Mouse (Mus musculus): Measurements from ENCODE around the gene Med19. TPM values are rescaled to one million over a fixed set of nuclear protein-coding genes. Genes with fewer than 3 reads are reported as not detected.
A peak's percentile ranks its signal among the peaks of the same experiment; 100 is the strongest.

The Med19 gene
- 51.7 and 54.7 TPM in 2 replicates for polyA plus RNA-seq (2015; fragmentation: Nextera tagmentation; extraction: Ambion mirVana)

GRCm38 (mm10) chr2:84677968-84678880 is at the start of gene Med19, which contains the start of gene Gm28635:
TSS of gene Med19 (plus strand) at chr2:84678402.
TSS of gene Gm28635 (minus strand) at chr2:84678041.
- Histone ChIP-seq H3K36me3 (peaks cover 29% of the 10 kb centered on the region), H3K27me3 (no peaks in the 10 kb centered on the region), H3K4me1 (peaks cover 25% of the 10 kb centered on the region), H3K9ac (replicated peaks) (peak within 1 kb of the TSS; percentile 76), H3K4me2 (replicated peaks) (peak within 1 kb of the TSS; percentile 64), H3K27ac (replicated peaks) (peak within 1 kb of the TSS; percentile 76), H3K9me3 (no peaks in the 10 kb centered on the region), H3K4me3 (peak within 1 kb of the TSS; percentile 82)
- under 1% methylated on average over 44 of the region's 44 CpGs for WGBS
- ATAC-seq (replicated peaks), result peak; percentile 100

GRCm38 (mm10) chr2:84632001-84632400 is 46.2 kb upstream of the Med19 start:
- no peak overlapping the region for H3K4me3 ChIP-seq
- peaks cover 31% of the 10 kb centered on the region for H3K4me1 ChIP-seq

GRCm38 (mm10) chr2:84632999-84633398 is 45.2 kb upstream of the Med19 start:
- WGBS, result 20% methylated on average over 3 of the region's 3 CpGs
- Histone ChIP-seq H3K4me3 (no peak overlapping the region), H3K9me3 (no peaks in the 10 kb centered on the region), H3K36me3 (no peaks in the 10 kb centered on the region), H3K9ac (replicated peaks) (no peak overlapping the region), H3K27me3 (no peaks in the 10 kb centered on the region), H3K4me2 (replicated peaks) (no peak overlapping the region), H3K4me1 (peaks cover 40% of the 10 kb centered on the region), H3K27ac (replicated peaks) (no peak overlapping the region)
- ATAC-seq (replicated peaks), result no peak

More at GRCm38 (mm10) chr2:84632001-84632400, 46.2 kb upstream of the Med19 start:
- H3K27ac ChIP-seq (replicated peaks), result no peak overlapping the region
- no peaks in the 10 kb centered on the region for H3K27me3 ChIP-seq
- no peak overlapping the region for H3K9ac ChIP-seq (replicated peaks)
- H3K4me2 ChIP-seq (replicated peaks), result no peak overlapping the region
- no peak for ATAC-seq (replicated peaks)
- 96% methylated on average over 1 of the region's 1 CpGs for WGBS
- no peaks in the 10 kb centered on the region for H3K9me3 ChIP-seq
- peaks cover 3% of the 10 kb centered on the region; the same call in 1 of the 2 replicates for H3K36me3 ChIP-seq

- no peak overlapping the region for H3K9ac ChIP-seq (replicated peaks)
- peaks cover 50% of the 10 kb centered on the region for H3K4me1 ChIP-seq
- no peak overlapping the region for H3K4me2 ChIP-seq (replicated peaks)
- WGBS, result 80% methylated on average over 4 of the region's 4 CpGs
- no peaks in the 10 kb centered on the region for H3K9me3 ChIP-seq
- no peak overlapping the region for H3K27ac ChIP-seq (replicated peaks)
- no peak overlapping the region for H3K4me3 ChIP-seq
- H3K27me3 ChIP-seq, result no peaks in the 10 kb centered on the region
- no peak for ATAC-seq (replicated peaks)
- H3K36me3 ChIP-seq, result no peaks in the 10 kb centered on the region
These were observed 44.2 kb upstream of the Med19 start for GRCm38 (mm10) chr2:84634006-84634405.

- peak; percentile 33 for ATAC-seq (replicated peaks)
- no peak overlapping the region for H3K4me2 ChIP-seq (replicated peaks)
- H3K27ac ChIP-seq (replicated peaks), result peak overlapping the region; percentile 85
- no peak overlapping the region; the same call in 1 of the 2 replicates for H3K9ac ChIP-seq (replicated peaks)
- WGBS, result 29% methylated on average over 4 of the region's 4 CpGs
- no peak overlapping the region for H3K4me3 ChIP-seq
- H3K36me3 ChIP-seq, result no peaks in the 10 kb centered on the region
- peaks cover 50% of the 10 kb centered on the region for H3K4me1 ChIP-seq
- no peaks in the 10 kb centered on the region for H3K27me3 ChIP-seq
- H3K9me3 ChIP-seq, result no peaks in the 10 kb centered on the region
These were observed 43.2 kb upstream of the Med19 start for GRCm38 (mm10) chr2:84634934-84635482.

GRCm38 (mm10) chr2:84635611-84636010 is 42.6 kb upstream of the Med19 start:
- Histone ChIP-seq H3K9me3 (no peaks in the 10 kb centered on the region), H3K27me3 (no peaks in the 10 kb centered on the region), H3K9ac (replicated peaks) (no peak overlapping the region; the same call in 1 of the 2 replicates), H3K4me2 (replicated peaks) (peak overlapping the region; percentile 18; the same call in 1 of the 2 replicates), H3K27ac (replicated peaks) (peak overlapping the region; percentile 85), H3K4me1 (peaks cover 50% of the 10 kb centered on the region), H3K4me3 (no peak overlapping the region), H3K36me3 (no peaks in the 10 kb centered on the region)
- 0% methylated on average over 2 of the region's 2 CpGs for WGBS
- peak; percentile 95 for ATAC-seq (replicated peaks)

- Histone ChIP-seq H3K4me3 (no peak overlapping the region), H3K27ac (replicated peaks) (peak overlapping the region; percentile 85), H3K27me3 (no peaks in the 10 kb centered on the region), H3K4me1 (peaks cover 50% of the 10 kb centered on the region), H3K9me3 (no peaks in the 10 kb centered on the region), H3K9ac (replicated peaks) (no peak overlapping the region), H3K4me2 (replicated peaks) (0 out of 2 replicates have a peak overlapping the region, but pooled peaks have one; percentile 18), H3K36me3 (no peaks in the 10 kb centered on the region)
- no peak for ATAC-seq (replicated peaks)
- 39% methylated on average over 8 of the region's 8 CpGs for WGBS
These were observed 41.9 kb upstream of the Med19 start for GRCm38 (mm10) chr2:84636231-84636741.

- ATAC-seq (replicated peaks), result no peak
- no peaks in the 10 kb centered on the region for H3K36me3 ChIP-seq
- peak overlapping the region; percentile 24; the same call in 1 of the 2 replicates for H3K27ac ChIP-seq (replicated peaks)
- peaks cover 50% of the 10 kb centered on the region for H3K4me1 ChIP-seq
- H3K9ac ChIP-seq (replicated peaks), result no peak overlapping the region
- H3K9me3 ChIP-seq, result no peaks in the 10 kb centered on the region
- no peak overlapping the region for H3K4me3 ChIP-seq
- no peaks in the 10 kb centered on the region for H3K27me3 ChIP-seq
- no peak overlapping the region for H3K4me2 ChIP-seq (replicated peaks)
- WGBS, result 38% methylated on average over 7 of the region's 7 CpGs
These were observed 40.6 kb upstream of the Med19 start for GRCm38 (mm10) chr2:84637452-84638165.

- peaks cover 52% of the 10 kb centered on the region for H3K4me1 ChIP-seq
- 0 out of 2 replicates have a peak overlapping the region, but pooled peaks have one; percentile 1 for H3K27ac ChIP-seq (replicated peaks)
- 71% methylated on average over 5 of the region's 5 CpGs for WGBS
- H3K9ac ChIP-seq (replicated peaks), result no peak overlapping the region
- no peak overlapping the region for H3K4me2 ChIP-seq (replicated peaks)
- H3K4me3 ChIP-seq, result no peak overlapping the region
- H3K27me3 ChIP-seq, result no peaks in the 10 kb centered on the region
- ATAC-seq (replicated peaks), result no peak
- no peaks in the 10 kb centered on the region for H3K9me3 ChIP-seq
- H3K36me3 ChIP-seq, result no peaks in the 10 kb centered on the region
These were observed 39.6 kb upstream of the Med19 start for GRCm38 (mm10) chr2:84638428-84639220.

GRCm38 (mm10) chr2:84640833-84641232 is 37.4 kb upstream of the Med19 start:
- no peak overlapping the region for H3K27ac ChIP-seq (replicated peaks)
- peaks cover 33% of the 10 kb centered on the region for H3K4me1 ChIP-seq
- no peaks in the 10 kb centered on the region for H3K36me3 ChIP-seq
- H3K4me2 ChIP-seq (replicated peaks), result no peak overlapping the region
- H3K27me3 ChIP-seq, result no peaks in the 10 kb centered on the region
- no peak overlapping the region for H3K4me3 ChIP-seq
- no peak for ATAC-seq (replicated peaks)
- H3K9me3 ChIP-seq, result no peaks in the 10 kb centered on the region
- no peak overlapping the region for H3K9ac ChIP-seq (replicated peaks)

- no peak overlapping the region for H3K4me2 ChIP-seq (replicated peaks)
- no peak overlapping the region for H3K27ac ChIP-seq (replicated peaks)
- 87% methylated on average over 1 of the region's 1 CpGs for WGBS
These were observed 32.1 kb upstream of the Med19 start for GRCm38 (mm10) chr2:84646138-84646537.

More at GRCm38 (mm10) chr2:84646138-84646537, 32.1 kb upstream of the Med19 start:
- Histone ChIP-seq H3K27me3 (no peaks in the 10 kb centered on the region), H3K9ac (replicated peaks) (no peak overlapping the region), H3K4me1 (peaks cover 25% of the 10 kb centered on the region), H3K9me3 (no peaks in the 10 kb centered on the region), H3K36me3 (no peaks in the 10 kb centered on the region), H3K4me3 (no peak overlapping the region)
- ATAC-seq (replicated peaks), result no peak

All from forebrain, embryonic 15.5 days (tissue).